Mouse (Mus musculus) common myeloid progenitor, adult 5-6 weeks (primary cell): ENCODE measurements around the gene Fosb. TPM values are rescaled to one million over a fixed set of nuclear protein-coding genes. Genes with fewer than 3 reads are reported as not detected.
A peak's percentile ranks its signal among the peaks of the same experiment; 100 is the strongest.

Experiments used
- ATAC-seq: replicated peaks from 2 replicates; pipeline ENCODE4 v1.8.0; 2016; ENCODE audit warnings: low read depth, mild to moderate bottlenecking, moderate TSS enrichment, inconsistent platforms; ENCODE audit not compliant: poor library complexity, severe bottlenecking
- total RNA-seq: library from RNA; stranded (forward); fragments of 200-1000, 187-1606 nt; gene quantifications from 2 replicates; pipeline ENCODE4 v1.2.3, GENCODE M21; 2017

Gene Fosb
- total RNA-seq, 1 experiment from 2014 or later, result 98.3 TPM

DNA sequence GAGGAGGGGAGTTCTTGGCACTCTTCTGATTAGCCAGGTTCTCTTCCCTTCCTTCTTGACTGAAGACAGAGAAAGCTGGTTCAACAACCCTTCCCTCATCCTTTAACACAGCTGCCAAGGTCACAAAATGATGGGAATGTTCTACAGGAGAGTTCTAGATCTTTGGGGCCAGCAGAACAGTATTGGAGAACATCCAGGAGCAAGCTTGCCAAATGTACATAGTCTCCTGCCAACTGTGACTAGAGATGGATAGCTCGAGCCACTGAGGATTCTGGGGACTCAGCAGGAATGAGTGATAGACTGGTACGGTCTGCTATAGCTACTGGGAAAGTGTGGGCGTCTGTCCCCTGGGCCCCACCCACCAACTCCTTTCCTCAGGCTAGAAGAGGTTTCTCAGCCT is 51.5 kb downstream of the Fosb start:
- no peak for ATAC-seq

DNA sequence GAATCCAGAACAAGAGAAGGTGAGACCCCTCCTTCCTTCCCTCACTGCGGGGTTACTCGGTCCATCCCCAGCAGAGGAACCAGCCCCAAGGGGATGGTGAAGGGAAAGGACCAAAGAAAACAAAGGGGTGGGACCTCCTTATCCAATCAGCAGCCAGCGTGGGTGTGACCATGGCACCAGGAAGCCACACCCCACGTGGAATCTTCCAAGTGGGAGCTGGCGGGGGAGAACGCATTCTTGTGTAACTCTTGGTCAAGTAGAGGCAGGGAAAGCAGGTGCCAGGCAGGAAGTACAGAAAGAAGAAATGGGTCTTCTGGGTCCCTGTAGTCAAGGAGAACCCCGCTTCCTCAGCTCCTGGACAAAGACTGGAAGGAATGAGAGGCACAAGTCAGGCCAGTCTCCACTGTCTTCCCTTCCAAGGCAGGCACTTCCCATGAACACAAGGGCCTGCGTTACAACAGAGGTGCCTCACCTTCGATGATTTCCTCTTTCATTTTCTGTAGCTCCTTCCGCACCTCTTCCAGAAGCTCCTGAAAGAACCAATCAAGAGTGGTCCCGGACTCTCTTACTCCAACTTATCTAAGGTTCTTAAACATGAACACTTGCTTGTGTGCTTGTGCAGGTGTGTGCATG is 52.3 kb downstream of the Fosb start:
- peak; percentile 95 for ATAC-seq

DNA sequence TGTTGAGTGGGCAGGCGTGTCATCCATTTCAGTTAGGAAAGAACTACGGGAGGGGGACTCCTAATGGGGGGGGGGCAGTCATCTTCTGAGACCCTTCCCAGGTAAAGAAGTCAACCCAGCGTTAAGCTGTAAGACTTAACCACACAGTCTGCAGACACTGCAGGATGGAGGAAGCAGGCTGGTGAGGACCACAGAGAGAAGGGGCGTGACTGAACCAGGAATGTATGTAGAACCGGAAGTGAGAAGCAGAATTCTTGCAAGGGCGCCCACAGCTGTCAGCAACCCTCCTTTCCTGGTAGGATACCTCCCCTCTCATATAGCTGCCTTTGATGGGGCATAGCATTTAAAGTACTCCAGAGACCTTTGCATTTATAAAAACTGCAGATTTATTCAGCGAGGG is 53.3 kb downstream of the Fosb start:
- peak; percentile 75 for ATAC-seq

DNA sequence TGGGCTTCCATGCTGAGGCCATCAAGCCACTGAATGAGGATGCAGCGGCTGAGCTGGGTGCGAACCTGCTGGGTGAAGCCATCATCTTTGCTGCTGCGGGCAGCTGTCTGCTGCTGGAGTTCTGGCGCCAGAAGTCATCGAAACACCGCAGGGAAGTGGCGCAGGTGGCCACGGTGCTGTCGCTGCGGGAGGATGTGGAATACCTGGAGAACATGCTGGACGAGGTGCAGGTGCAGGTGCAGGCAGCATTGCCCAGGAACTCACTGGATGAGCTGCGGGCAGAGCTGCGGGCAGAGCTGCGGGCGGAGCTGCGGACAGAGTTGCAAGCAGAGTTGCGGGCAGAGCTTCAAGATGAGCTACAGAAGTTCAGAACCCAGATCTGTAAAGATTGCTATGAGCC is 54.5 kb downstream of the Fosb start:
- no peak for ATAC-seq

DNA sequence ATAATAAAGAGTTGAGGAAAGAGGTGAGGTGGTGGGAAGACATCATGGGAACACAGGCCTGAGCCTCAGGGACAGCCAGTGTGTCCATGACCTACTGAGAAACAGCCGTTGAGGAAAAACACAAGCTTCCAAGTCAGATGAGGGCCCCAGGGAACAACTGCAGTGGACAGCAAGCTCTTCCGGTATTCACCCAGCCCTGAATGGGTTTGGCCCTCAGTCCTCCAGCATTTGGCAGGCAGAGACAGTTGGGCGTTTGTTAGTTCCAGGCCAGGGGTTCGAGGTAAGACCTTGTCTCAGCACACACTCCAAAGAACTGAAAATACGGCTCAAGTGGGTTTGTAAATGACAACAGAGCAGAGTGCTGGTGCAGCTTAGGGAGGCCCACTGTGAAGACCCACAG is 56.4 kb downstream of the Fosb start:
- no peak for ATAC-seq

Other genes with a start within 250 kb of the Fosb start
- 6.3 and 12.7 TPM in 2 replicates for gene Dmwd, start 233.8 kb downstream of the Fosb start, total RNA-seq
- 0.32 TPM in 1 of 2 replicates, not detected in the other for gene Dmpk, start 226.2 kb downstream of the Fosb start, total RNA-seq
- 3.1 and 5.1 TPM in 2 replicates for gene Six5, start 215.5 kb downstream of the Fosb start, total RNA-seq
- gene Gm4969, start 191.7 kb downstream of the Fosb start, total RNA-seq, result 0.68 and 1.5 TPM in 2 replicates
- gene Fbxo46, start 190.2 kb downstream of the Fosb start, total RNA-seq, result 5.7 and 6.6 TPM in 2 replicates
- gene Qpctl, start 160.8 kb downstream of the Fosb start, total RNA-seq, result 3.7 and 5.4 TPM in 2 replicates
- 73.5 and 79.5 TPM in 2 replicates for gene Snrpd2, start 160.3 kb downstream of the Fosb start, total RNA-seq
- not detected in 2 replicates for gene Gipr, start 143.9 kb downstream of the Fosb start, total RNA-seq
- 10.6 and 15.9 TPM in 2 replicates for gene Eml2, start 133.6 kb downstream of the Fosb start, total RNA-seq
- gene Gpr4, start 97.5 kb downstream of the Fosb start, total RNA-seq, result not detected in 2 replicates
- gene Opa3, start 81.7 kb downstream of the Fosb start, total RNA-seq, result 22.4 and 24.0 TPM in 2 replicates
- 47.6 and 61.7 TPM in 2 replicates for gene Vasp, start 38.2 kb downstream of the Fosb start, total RNA-seq
- not detected in 2 replicates for gene Ppm1n, start 30.0 kb downstream of the Fosb start, total RNA-seq
- 0.14 TPM in 1 of 2 replicates, not detected in the other for gene Rtn2, start 27.4 kb downstream of the Fosb start, total RNA-seq
- gene Ercc1, start 34.7 kb upstream of the Fosb start, total RNA-seq, result 17.1 and 18.9 TPM in 2 replicates
- 23.2 and 27.6 TPM in 2 replicates for gene Cd3eap, start 49.4 kb upstream of the Fosb start, total RNA-seq
- gene Ppp1r13l, start 49.7 kb upstream of the Fosb start, total RNA-seq, result 0.82 and 0.96 TPM in 2 replicates
- 25.8 and 30.3 TPM in 2 replicates for gene Ercc2, start 72.0 kb upstream of the Fosb start, total RNA-seq
- gene Klc3, start 94.1 kb upstream of the Fosb start, total RNA-seq, result not detected in 2 replicates
- gene Ckm, start 94.7 kb upstream of the Fosb start, total RNA-seq, result 1.5 and 3.6 TPM in 2 replicates
- 4.6 and 7.7 TPM in 2 replicates for gene Mark4, start 148.8 kb upstream of the Fosb start, total RNA-seq
- gene Exoc3l2, start 153.3 kb upstream of the Fosb start, total RNA-seq, result 3.1 and 4.2 TPM in 2 replicates
- gene Bloc1s3, start 198.3 kb upstream of the Fosb start, total RNA-seq, result 2.6 and 2.8 TPM in 2 replicates
- gene Trappc6a, start 198.3 kb upstream of the Fosb start, total RNA-seq, result 33.6 and 43.7 TPM in 2 replicates
- gene Nkpd1, start 207.8 kb upstream of the Fosb start, total RNA-seq, result 0.27 and 0.68 TPM in 2 replicates